Mouse (Mus musculus) frontal cortex, postnatal 10 days (tissue): ENCODE results near the gene Mylk.

Experiments used
- DNase-seq, 2 experiments: peaks; one replicate each; pipeline ENCODE4 v3.0.0; 2022; ENCODE audit warnings: low spot score in 2 of 2, mixed read lengths in 1 of 2

Mylk gene

GRCm38 (mm10) chr16:34985031-34985346, 240.0 kb downstream of the Mylk start:
- no peak for DNase-seq

DNA sequence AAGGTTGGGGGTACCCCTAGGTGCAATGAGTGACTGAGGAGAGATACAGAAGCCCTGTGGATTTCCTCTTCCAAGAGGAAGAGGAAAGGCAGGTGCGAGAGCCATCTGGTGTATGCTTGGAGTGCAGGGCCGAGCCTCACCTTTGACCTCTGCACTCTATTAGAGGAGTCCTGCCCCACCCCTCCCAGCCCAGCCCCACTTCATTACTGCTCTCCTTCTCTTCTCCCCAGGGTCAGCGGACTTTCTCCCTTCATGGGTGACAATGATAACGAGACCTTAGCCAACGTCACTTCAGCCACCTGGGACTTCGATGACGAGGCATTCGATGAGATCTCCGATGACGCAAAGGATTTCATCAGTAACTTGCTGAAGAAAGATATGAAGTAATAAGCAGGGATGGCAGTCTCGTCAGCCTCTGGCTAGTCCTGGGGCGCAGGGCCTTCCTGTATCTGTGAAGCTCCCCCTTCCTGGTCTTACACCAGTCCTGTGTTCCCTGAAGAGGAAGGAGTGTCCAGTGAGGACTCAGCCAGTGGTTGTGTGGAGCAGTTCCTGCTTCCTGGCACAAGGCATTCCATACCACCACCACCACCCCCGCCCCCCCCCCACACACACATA, 241.3 kb downstream of the Mylk start:
- no peak for DNase-seq

GRCm38 (mm10) chr16:34991365-34991764, 246.4 kb downstream of the Mylk start:
- no peak for DNase-seq

- DNase-seq = no peak
Measured at GRCm38 (mm10) chr16:34992854-34993253, 247.8 kb downstream of the Mylk start.

GRCm38 (mm10) chr16:34993694-34994330, 248.8 kb downstream of the Mylk start:
- DNase-seq = no peak

GRCm38 (mm10) chr16:34994641-34995141, 249.7 kb downstream of the Mylk start:
- DNase-seq = no peak

DNA sequence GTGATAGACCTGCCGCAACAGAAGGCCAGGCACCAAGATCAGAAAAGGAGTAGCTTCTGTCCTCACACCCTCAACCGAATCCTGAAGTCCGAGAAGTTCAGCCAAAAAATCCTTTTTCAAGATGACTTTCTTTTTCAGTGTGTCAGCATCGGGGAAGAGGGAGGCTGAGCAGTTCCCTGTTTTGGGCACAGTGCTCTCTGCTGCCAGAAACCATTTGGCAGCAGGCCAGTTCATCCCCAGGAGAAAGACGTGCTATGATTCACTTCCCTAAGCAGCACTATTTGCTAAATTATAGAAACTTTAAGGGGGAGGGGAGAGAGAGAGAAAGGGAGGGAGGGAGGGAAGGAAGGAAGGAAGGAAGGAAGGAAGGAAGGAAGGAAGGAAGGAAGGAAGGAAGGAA, 251.1 kb downstream of the Mylk start:
- DNase-seq = peak; percentile 57 to 66

GRCm38 (mm10) chr16:34997052-34997451, 252.0 kb downstream of the Mylk start:
- no peak for DNase-seq

- DNase-seq = no peak
Measured at GRCm38 (mm10) chr16:34997576-34997975, 252.6 kb downstream of the Mylk start.

DNA sequence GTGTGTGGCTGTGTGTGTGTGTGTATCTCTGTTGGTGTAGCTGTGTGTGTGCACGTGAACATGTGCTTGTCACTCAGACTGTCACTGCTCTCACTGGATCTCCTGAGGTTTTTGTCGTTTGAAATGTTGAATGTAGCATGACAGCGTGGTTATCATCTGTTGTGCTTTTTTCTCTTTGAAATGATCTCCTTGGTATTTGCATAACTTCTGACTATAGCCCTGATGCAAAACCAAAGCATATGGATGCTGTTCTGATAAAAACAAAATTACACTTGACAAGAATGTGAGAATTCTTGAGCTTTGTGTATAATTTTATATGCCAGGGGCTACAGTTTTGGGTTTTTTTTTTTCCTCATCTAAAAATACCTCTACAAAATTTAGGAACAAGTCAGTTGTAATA, 254.0 kb downstream of the Mylk start:
- no peak for DNase-seq

GRCm38 (mm10) chr16:34999986-35000385, 255.0 kb downstream of the Mylk start:
- no peak for DNase-seq

DNA sequence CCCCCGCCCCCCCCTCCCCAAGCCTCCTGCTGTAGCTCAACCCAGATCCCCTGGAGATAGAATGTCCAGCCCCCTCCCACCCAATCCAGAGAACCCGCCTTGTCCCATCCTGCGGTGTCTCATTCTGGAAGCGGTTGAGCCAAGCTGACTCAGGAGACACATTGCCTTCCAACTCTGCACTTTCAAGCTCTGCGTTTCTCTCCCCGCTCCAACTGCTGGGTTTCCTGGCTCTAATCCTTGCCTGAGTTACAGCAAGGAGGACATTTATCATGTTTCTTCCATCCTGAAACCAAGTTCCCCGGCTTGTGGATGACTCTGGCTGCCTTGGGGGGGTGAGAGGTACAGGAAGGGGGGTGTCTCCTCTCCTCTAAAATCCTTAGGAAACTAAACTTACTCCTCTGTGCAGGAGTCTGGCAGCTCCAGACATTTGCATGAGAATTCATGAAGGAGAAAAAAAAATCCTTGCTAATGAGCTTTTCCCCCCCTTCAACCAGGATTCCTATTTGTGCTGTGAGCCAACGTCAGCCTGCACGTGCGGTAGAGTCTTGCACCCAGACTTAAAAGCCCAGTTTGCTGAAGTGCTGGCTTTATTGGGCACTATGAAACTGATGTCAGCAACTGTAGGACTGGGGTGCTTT, 256.0 kb downstream of the Mylk start:
- no peak for DNase-seq

- DNase-seq = no peak
Measured at GRCm38 (mm10) chr16:35004356-35004755, 259.3 kb downstream of the Mylk start.

DNA sequence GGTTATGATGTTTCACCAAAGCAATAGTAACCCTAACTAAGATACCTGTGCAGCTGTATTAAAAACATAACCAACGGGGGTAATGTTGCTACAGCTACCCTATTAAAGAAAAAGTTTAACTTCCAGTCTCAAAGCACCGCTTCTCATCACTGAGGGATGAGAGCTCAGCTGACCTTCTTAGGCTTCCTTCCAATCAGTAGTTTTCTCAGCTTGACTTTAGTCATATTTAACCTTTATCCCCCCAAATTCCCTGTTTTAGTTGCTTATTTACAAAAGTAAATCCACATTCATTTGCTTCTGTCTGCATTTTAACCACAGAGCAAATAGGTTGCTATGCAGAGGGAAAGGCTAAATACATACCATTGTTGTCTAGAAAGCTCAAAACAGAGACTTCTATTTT, 259.7 kb downstream of the Mylk start:
- DNase-seq = no peak

GRCm38 (mm10) chr16:35006251-35006650, 261.2 kb downstream of the Mylk start:
- no peak for DNase-seq

DNA sequence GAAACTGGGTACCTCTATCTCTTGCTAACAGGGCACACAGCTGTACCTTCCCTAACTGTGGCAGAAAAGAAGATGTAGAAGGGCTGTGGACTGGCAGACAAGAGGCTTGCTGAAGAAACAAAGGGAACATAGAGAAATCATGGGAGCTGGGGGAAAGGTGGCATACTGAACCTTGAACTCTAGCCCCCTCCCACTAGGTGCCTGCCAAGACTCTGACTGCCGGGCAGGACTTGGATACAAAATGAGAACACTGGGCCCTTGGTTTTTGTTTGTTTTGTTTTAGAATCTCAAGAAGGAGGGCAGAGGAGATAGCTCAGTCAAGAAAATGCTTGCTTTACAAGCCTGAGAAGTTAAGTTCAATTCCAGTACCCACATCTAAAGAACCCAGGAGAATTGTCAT, 262.4 kb downstream of the Mylk start:
- DNase-seq = no peak

DNA sequence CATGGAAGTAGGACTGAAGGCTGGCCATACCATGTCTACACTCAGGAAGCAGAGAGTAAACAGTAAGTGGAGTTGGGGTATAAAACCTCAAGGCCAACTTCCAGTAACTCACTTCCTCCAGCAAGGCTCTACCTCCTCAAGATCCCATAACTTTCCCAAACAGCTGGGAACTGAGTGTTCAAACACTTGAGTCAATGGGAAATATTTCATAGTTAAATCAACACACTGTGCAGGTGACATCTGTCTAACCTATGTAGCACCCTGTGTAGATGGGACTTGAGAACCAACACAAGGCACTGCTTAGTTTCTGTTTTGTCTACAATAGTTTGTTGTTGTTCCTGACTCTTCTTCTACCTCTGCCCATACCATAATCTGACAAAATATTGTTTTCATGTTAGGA, 263.4 kb downstream of the Mylk start:
- no peak for DNase-seq

DNA sequence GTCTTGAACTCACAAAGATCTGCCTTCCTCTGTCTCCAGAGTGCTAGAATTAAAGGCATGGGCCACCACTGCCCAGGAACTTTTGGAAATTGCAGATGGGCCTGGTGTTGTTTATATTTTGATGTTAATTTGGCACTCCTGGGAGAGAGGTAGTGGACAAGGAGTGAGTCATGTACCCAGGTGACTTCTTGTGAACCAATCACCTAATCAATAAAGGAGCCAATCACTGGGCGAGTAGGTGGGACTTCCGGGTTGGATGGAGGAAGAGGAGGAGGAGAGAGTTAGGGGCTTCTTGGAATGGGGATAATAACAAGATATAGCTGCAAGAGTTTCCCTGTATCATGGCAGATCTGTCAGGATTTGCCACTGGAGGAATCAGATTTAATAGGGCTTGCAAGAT, 268.5 kb downstream of the Mylk start:
- DNase-seq = no peak

GRCm38 (mm10) chr16:35016491-35016890, 271.5 kb downstream of the Mylk start:
- DNase-seq = no peak

DNA sequence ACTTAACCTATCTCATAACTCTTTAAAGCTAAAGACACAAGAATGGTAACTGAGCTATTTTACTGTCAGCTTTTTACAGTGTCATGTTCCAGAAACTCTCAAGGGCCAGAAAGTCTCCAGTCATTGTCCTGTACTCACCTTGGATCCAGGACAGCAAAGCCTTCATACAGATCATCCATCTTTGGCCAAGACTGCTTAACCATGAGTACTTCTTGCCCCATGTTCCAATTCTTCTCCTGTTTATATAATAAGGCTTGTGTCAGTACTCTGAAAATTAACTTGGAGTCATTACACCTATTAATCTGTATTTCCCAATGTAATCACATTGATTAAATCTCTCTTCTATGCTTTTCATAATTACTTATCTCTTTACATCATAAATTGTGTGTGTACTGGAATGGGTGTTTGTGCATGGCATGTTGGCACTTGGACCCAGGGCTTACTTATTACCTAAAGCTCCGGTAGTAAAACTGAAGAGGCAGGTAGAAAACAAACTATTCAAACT, 273.5 kb downstream of the Mylk start:
- DNase-seq = no peak

GRCm38 (mm10) chr16:35021903-35022241, 276.9 kb downstream of the Mylk start:
- no peak for DNase-seq

GRCm38 (mm10) chr16:35022242-35023137, 277.5 kb downstream of the Mylk start, which contains the start of gene Hacd2:
Gene Hacd2, plus strand, starts transcription at chr16:35022428.
- DNase-seq = peak; percentile 91 to 95
